Mouse (Mus musculus) thymus, adult 2 months (tissue): ENCODE measurements around the gene Adprh. TPM values are rescaled to one million over a fixed set of nuclear protein-coding genes. Genes with fewer than 3 reads are reported as not detected.
"Not testable (repeated sequence)": the region's sequence is repeated elsewhere in the genome, so short reads cannot be mapped to it uniquely, and the experiment has no call there.

Experiments
- DNase-seq: peaks from one replicate; pipeline ENCODE4 v3.0.0; 2021
- H3K27ac ChIP-seq: fragments of 200-500 bp; 2 replicates; pipeline ENCODE4 v1.5.1; 2012; ENCODE audit warnings: low read length, control low read depth; ENCODE audit not compliant: control insufficient read depth, insufficient read depth
- H3K27me3 ChIP-seq: fragments of 200-500 bp; 2 replicates; pipeline ENCODE4 v1.6.1; 2012; ENCODE audit warnings: mild to moderate bottlenecking, low read length, moderate library complexity, mixed read lengths; ENCODE audit not compliant: control insufficient read depth, insufficient read depth
- H3K36me3 ChIP-seq: fragments of 200-500 bp; 2 replicates; pipeline ENCODE4 v1.6.1; 2012; ENCODE audit warnings: mild to moderate bottlenecking, low read length, moderate library complexity; ENCODE audit not compliant: control insufficient read depth, insufficient read depth
- H3K4me1 ChIP-seq: fragments of 200-500 bp; replicated peaks from 2 replicates; pipeline ENCODE4 v1.6.1; 2012; ENCODE audit warnings: low read length; ENCODE audit not compliant: control insufficient read depth, insufficient read depth
- H3K4me3 ChIP-seq: fragments of 200-500 bp; 2 replicates; pipeline ENCODE4 v1.5.1; 2012; ENCODE audit warnings: mild to moderate bottlenecking, low read length, control low read depth, moderate library complexity; ENCODE audit not compliant: control insufficient read depth, insufficient read depth
- CTCF ChIP-seq: fragments of 200-500 bp; IDR thresholded peaks from 2 replicates; pipeline ENCODE4 v1.5.1; 2012; ENCODE audit warnings: mild to moderate bottlenecking, control low read depth, low read length, moderate library complexity, borderline replicate concordance; ENCODE audit not compliant: control insufficient read depth, poor library complexity, insufficient read depth; ENCODE audit errors: extremely low read depth
- POLR2A ChIP-seq: fragments of 200-500 bp; IDR thresholded peaks from 2 replicates; pipeline ENCODE4 v1.6.1; 2012; ENCODE audit warnings: mild to moderate bottlenecking, low read length, control low read depth, moderate library complexity; ENCODE audit not compliant: control insufficient read depth, poor library complexity, insufficient read depth; ENCODE audit errors: extremely low read depth
- WGBS: fragments of 180-500 bp; shearing (Covaris S2); methylation state at CpG from one replicate; pipeline ENCODE4 v1.1.7; 2018; 5-methylcytosine and 5-hydroxymethylcytosine counted together
- polyA plus RNA-seq: library from polyadenylated mRNA; depleted of rRNA; stranded (reverse); fragments of >200 nt; gene quantifications from 2 replicates; pipeline ENCODE4 v1.2.3, GENCODE M21; 2012

Adprh gene
- polyA plus RNA-seq, 1 experiment, result 49.8 TPM

- 25% methylated on average over 32 of the region's 32 CpGs for WGBS
- TF ChIP-seq CTCF, result no peak
- peaks cover 13% of the 10 kb centered on the region for H3K4me1 ChIP-seq
- no peaks in the 10 kb centered on the region for H3K27me3 ChIP-seq
- no peak overlapping the region for H3K27ac ChIP-seq
- H3K4me3 ChIP-seq, result peak overlapping the region; percentile 46
- H3K36me3 ChIP-seq, result no peaks in the 10 kb centered on the region
- peak; percentile 32 for DNase-seq
These were observed 30.5 kb upstream of the Adprh start for GRCm38 (mm10) chr16:38482780-38483562.

GRCm38 (mm10) chr16:38481327-38481726 is 28.8 kb upstream of the Adprh start:
- no peak for DNase-seq
- H3K36me3 ChIP-seq, result no peaks in the 10 kb centered on the region
- no peak for TF ChIP-seq CTCF
- no peak for TF ChIP-seq POLR2A
- no peak overlapping the region for H3K27ac ChIP-seq
- WGBS, result 84% methylated on average over 4 of the region's 4 CpGs
- no peak overlapping the region for H3K4me3 ChIP-seq
- peaks cover 22% of the 10 kb centered on the region for H3K4me1 ChIP-seq
- H3K27me3 ChIP-seq, result no peaks in the 10 kb centered on the region

- Histone ChIP-seq H3K27ac (no peak overlapping the region), H3K4me1 (peaks cover 17% of the 10 kb centered on the region), H3K4me3 (no peak overlapping the region), H3K27me3 (no peaks in the 10 kb centered on the region), H3K36me3 (no peaks in the 10 kb centered on the region)
- 93% methylated on average over 3 of the region's 3 CpGs for WGBS
- TF ChIP-seq CTCF, result no peak
- no peak for TF ChIP-seq POLR2A
- no peak for DNase-seq
These were observed 25.8 kb upstream of the Adprh start for GRCm38 (mm10) chr16:38478296-38478695.

GRCm38 (mm10) chr16:38477241-38477608 is 24.7 kb upstream of the Adprh start:
- not testable (repeated sequence) for H3K36me3 ChIP-seq, DNase-seq, H3K27ac ChIP-seq, H3K27me3 ChIP-seq
- 82% methylated on average over 14 of the region's 14 CpGs for WGBS
- Histone ChIP-seq H3K4me3 (0 out of 2 replicates have a peak overlapping the region, but pooled peaks have one; percentile 69), H3K4me1 (peaks cover 13% of the 10 kb centered on the region)

GRCm38 (mm10) chr16:38476312-38477240 is 24.1 kb upstream of the Adprh start:
- TF ChIP-seq CTCF (no peak), POLR2A (no peak)
- WGBS, result 11% methylated on average over 34 of the region's 34 CpGs
- H3K36me3 ChIP-seq, result no peaks in the 10 kb centered on the region
- H3K27ac ChIP-seq, result peak overlapping the region; percentile 64; the same call in 1 of the 2 replicates
- H3K4me3 ChIP-seq, result peak overlapping the region; percentile 69
- peaks cover 13% of the 10 kb centered on the region for H3K4me1 ChIP-seq
- peak; percentile 50 for DNase-seq
- no peaks in the 10 kb centered on the region for H3K27me3 ChIP-seq

- DNase-seq, result no peak
- TF ChIP-seq POLR2A, result no peak
- TF ChIP-seq CTCF, result no peak
- Histone ChIP-seq H3K27ac (no peak overlapping the region), H3K36me3 (no peaks in the 10 kb centered on the region), H3K4me3 (no peak overlapping the region; the same call in 1 of the 2 replicates), H3K27me3 (no peaks in the 10 kb centered on the region), H3K4me1 (peaks cover 13% of the 10 kb centered on the region)
- WGBS, result 45% methylated on average over 4 of the region's 4 CpGs
These were observed 23.3 kb upstream of the Adprh start for GRCm38 (mm10) chr16:38475681-38476311.

- H3K27me3 ChIP-seq, result no peaks in the 10 kb centered on the region
- no peak overlapping the region for H3K4me3 ChIP-seq
- no peak overlapping the region for H3K27ac ChIP-seq
- TF ChIP-seq CTCF (no peak), POLR2A (no peak)
- H3K36me3 ChIP-seq, result no peaks in the 10 kb centered on the region
- WGBS, result 93% methylated on average over 9 of the region's 9 CpGs
- no peak for DNase-seq
- peaks cover 13% of the 10 kb centered on the region for H3K4me1 ChIP-seq
These were observed 22.3 kb upstream of the Adprh start for GRCm38 (mm10) chr16:38474677-38475286.
